Mouse (Mus musculus): Measurements from ENCODE around the gene Olfr58. TPM values are rescaled to one million over a fixed set of nuclear protein-coding genes. Genes with fewer than 3 reads are reported as not detected.
"Not testable (repeated sequence)": the region's sequence is repeated elsewhere in the genome, so short reads cannot be mapped to it uniquely, and the experiment has no call there.

Gene Olfr58
- polyA plus RNA-seq (2017; shearing (Covaris generic)), result not detected

DNA sequence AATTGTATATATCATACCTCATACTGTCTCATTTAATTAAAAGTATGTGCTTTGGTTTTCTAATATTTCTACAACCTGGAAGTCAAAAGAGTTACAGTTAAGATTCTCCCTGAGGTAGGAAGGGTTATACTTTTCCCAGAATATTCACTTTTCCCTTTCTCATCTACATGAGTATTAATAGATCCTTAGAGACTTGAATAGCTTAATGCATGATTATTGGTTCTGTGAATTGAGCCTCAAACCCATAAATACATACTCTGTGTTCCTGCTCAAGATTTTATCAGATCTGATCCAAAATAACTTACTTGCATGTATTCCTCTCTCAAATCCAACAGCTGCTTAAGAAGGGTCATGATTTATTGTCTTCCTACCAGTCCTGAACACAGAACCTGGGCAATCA lies at the start of gene Olfr58:
TSS of gene Olfr58 (plus strand) at position 301 of the 400 bp plus-strand sequence.
- ATAC-seq, result no peak

DNA sequence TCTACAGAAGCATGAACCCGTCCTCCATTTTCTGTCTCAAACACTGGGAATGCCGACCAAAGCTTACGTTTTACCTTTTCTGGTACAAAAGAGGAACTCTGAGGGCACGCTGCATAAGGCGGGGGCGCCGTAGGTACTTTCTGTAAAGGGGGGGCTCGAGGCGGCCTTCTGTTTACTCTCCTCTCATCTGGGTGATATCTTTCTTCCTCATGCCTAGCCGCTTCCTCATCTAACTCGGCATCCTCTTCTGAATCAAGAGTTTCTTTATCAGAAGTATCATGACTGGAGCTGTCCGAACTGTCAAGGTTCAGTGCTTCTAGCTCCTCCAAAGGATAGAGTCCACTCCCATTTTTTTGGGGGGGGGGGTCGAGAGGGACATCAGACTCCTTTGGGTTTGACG lies 10.9 kb upstream of the Olfr58 start:
- ATAC-seq, result no peak

DNA sequence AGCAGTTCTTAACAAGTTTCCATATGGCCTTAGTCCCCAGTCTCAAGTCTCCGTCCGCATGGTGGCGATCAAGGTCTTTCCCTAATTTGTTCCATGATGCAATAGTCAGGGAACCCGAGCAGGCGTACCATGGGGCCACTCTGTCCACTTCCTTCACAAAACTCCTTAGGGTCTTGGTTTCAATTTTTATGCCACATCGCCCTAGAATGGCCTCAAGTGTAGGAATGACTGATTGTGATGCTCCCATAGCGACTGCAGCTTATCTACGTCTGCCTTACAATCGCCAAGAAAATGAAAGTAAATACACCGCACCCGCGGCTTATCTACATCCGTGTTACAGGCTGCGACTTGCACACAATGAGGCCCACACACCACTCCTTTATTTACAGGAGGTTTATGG lies 10.4 kb upstream of the Olfr58 start:
- ATAC-seq, result no peak

DNA sequence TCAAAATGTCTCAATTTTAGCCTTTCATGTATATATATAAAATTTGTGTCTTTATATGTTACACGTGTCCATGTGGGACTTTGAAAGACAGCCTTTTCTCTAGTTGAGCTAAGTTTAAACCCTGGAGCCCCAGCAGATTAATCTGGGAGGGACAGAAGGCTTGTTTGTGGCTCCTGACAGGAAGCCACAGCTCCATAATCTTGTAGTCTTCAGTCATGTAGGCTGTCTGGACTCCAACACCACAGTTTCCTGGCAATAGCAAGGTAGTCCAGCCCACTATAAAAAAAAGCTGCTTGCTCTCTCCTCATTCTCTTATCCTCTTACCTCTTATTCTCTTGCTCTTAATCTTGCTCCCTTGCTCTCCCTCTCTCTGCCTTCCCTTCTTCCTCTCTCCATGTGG lies 22.9 kb downstream of the Olfr58 start:
- no peak for ATAC-seq

DNA sequence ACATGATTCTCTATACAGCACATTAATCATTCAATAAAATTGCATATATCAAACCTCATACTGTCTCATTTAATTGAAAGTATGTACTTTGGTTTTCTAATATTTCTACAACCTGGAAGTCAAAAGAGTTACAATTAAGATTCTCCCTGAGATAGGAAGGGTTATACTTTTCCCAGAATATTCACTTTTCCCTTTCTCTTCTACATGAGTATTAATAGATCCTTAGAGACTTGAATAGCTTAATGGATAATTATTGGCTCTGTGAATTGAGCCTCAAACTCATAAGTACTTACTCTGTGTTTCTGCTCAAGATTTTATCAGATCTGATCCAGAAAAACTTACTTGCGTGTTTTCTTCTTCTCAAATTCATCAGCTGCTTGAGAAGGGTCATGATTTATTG lies 24.5 kb downstream of the Olfr58 start, which contains the start of gene Olfr859:
TSS of gene Olfr859 (plus strand) at position 301 of the 400 bp plus-strand sequence.
- not testable (repeated sequence) for ATAC-seq

Other genes starting within 250 kb of the Olfr58 start
- gene Olfr853, start 239.2 kb upstream of the Olfr58 start, polyA plus RNA-seq (2017; shearing (Covaris generic)), result not detected
- gene Olfr854, start 212.9 kb upstream of the Olfr58 start, polyA plus RNA-seq (2017; shearing (Covaris generic)), result not detected
- gene Olfr855, start 197.7 kb upstream of the Olfr58 start, polyA plus RNA-seq (2017; shearing (Covaris generic)), result not detected
- 10 to 100 TPM; 37.1 to 39.2 TPM for gene Zfp317, start 158.2 kb upstream of the Olfr58 start, polyA plus RNA-seq (2017; shearing (Covaris generic))
- not detected for gene Olfr857, start 70.8 kb upstream of the Olfr58 start, polyA plus RNA-seq (2017; shearing (Covaris generic))
- not detected for gene Olfr859, start 24.6 kb downstream of the Olfr58 start, polyA plus RNA-seq (2017; shearing (Covaris generic))
- not detected for gene Olfr860, start 69.5 kb downstream of the Olfr58 start, polyA plus RNA-seq (2017; shearing (Covaris generic))
- gene Olfr862, start 107.7 kb downstream of the Olfr58 start, polyA plus RNA-seq (2017; shearing (Covaris generic)), result not detected
- 1 to 10 TPM; 1.3 to 2.6 TPM for gene Olfr77, start 136.6 kb downstream of the Olfr58 start, polyA plus RNA-seq (2017; shearing (Covaris generic))
- not detected for gene Olfr866, start 247.8 kb downstream of the Olfr58 start, polyA plus RNA-seq (2017; shearing (Covaris generic))

Data from CD4-positive, CD25-positive, alpha-beta regulatory T cell, adult 4 months (primary cell).